Mouse (Mus musculus): ENCODE measurements around the gene Neurl1b. TPM values are rescaled to one million over a fixed set of nuclear protein-coding genes. Genes with fewer than 3 reads are reported as not detected.

Neurl1b gene
- polyA plus RNA-seq, 1 experiment from 2014 or later, result 0.07 TPM

- 51% methylated on average over 7 of the region's 7 CpGs for WGBS (ENCODE audit: insufficient replicate concordance)
- Histone ChIP-seq H3K27ac (ENCODE audit: low read length) (no peak overlapping the region), H3K27me3 (ENCODE audit: control insufficient read depth, insufficient read depth, low read depth, low read length) (no peaks in the 10 kb centered on the region), H3K4me2 (ENCODE audit: low read depth, low read length) (0 out of 2 replicates have a peak overlapping the region, but pooled peaks have one; percentile 12), H3K4me3 (ENCODE audit: low read depth, low read length) (0 out of 2 replicates have a peak overlapping the region, but pooled peaks have one; percentile 4), H3K4me1 (ENCODE audit: control insufficient read depth, low read depth, low read length) (no peaks in the 10 kb centered on the region), H3K36me3 (ENCODE audit: control insufficient read depth, insufficient read depth) (no peaks in the 10 kb centered on the region), H3K9me3 (replicated peaks; ENCODE audit: control insufficient read depth, low read length) (no peaks in the 10 kb centered on the region), H3K9ac (ENCODE audit: low read depth, low read length) (no peak overlapping the region)
- peak; percentile 61 for ATAC-seq (ENCODE audit: low read depth)
These were observed 43.4 kb downstream of the Neurl1b start for GRCm38 (mm10) chr17:26458049-26458448.

- H3K9me3 ChIP-seq (replicated peaks; ENCODE audit: control insufficient read depth, low read length), result no peaks in the 10 kb centered on the region
- no peaks in the 10 kb centered on the region; the same call in 1 of the 2 replicates for H3K4me1 ChIP-seq (ENCODE audit: control insufficient read depth, low read depth, low read length)
- 28% methylated on average over 12 of the region's 12 CpGs for WGBS (ENCODE audit: insufficient replicate concordance)
- H3K27ac ChIP-seq (ENCODE audit: low read length), result no peak overlapping the region
- no peaks in the 10 kb centered on the region for H3K27me3 ChIP-seq (ENCODE audit: control insufficient read depth, insufficient read depth, low read depth, low read length)
- H3K9ac ChIP-seq (ENCODE audit: low read depth, low read length), result no peak overlapping the region
- H3K4me3 ChIP-seq (ENCODE audit: low read depth, low read length), result no peak overlapping the region
- ATAC-seq (ENCODE audit: low read depth), result no peak
- H3K36me3 ChIP-seq (ENCODE audit: control insufficient read depth, insufficient read depth), result no peaks in the 10 kb centered on the region
- H3K4me2 ChIP-seq (ENCODE audit: low read depth, low read length), result no peak overlapping the region
These were observed 48.1 kb downstream of the Neurl1b start for GRCm38 (mm10) chr17:26462634-26463170.

- no peak overlapping the region for H3K27ac ChIP-seq (ENCODE audit: low read length)
- no peak overlapping the region for H3K9ac ChIP-seq (ENCODE audit: low read depth, low read length)
These were observed 48.8 kb downstream of the Neurl1b start for GRCm38 (mm10) chr17:26463432-26463831.

GRCm38 (mm10) chr17:26463984-26464383, 49.4 kb downstream of the Neurl1b start:
- H3K27ac ChIP-seq (ENCODE audit: low read length), result no peak overlapping the region

More at GRCm38 (mm10) chr17:26463432-26463831, 48.8 kb downstream of the Neurl1b start:
- Histone ChIP-seq H3K36me3 (ENCODE audit: control insufficient read depth, insufficient read depth) (no peaks in the 10 kb centered on the region), H3K4me2 (ENCODE audit: low read depth, low read length) (no peak overlapping the region), H3K27me3 (ENCODE audit: control insufficient read depth, insufficient read depth, low read depth, low read length) (no peaks in the 10 kb centered on the region), H3K9me3 (replicated peaks; ENCODE audit: control insufficient read depth, low read length) (no peaks in the 10 kb centered on the region), H3K4me3 (ENCODE audit: low read depth, low read length) (no peak overlapping the region), H3K4me1 (ENCODE audit: control insufficient read depth, low read depth, low read length) (no peaks in the 10 kb centered on the region; the same call in 1 of the 2 replicates)
- ATAC-seq (ENCODE audit: low read depth), result no peak
- WGBS (ENCODE audit: insufficient replicate concordance), result 69% methylated on average over 5 of the region's 5 CpGs

GRCm38 (mm10) chr17:26464481-26464880, 49.9 kb downstream of the Neurl1b start:
- Histone ChIP-seq H3K9me3 (replicated peaks; ENCODE audit: control insufficient read depth, low read length) (no peaks in the 10 kb centered on the region), H3K36me3 (ENCODE audit: control insufficient read depth, insufficient read depth) (no peaks in the 10 kb centered on the region), H3K4me1 (ENCODE audit: control insufficient read depth, low read depth, low read length) (no peaks in the 10 kb centered on the region; the same call in 1 of the 2 replicates), H3K27ac (ENCODE audit: low read length) (peak overlapping the region; percentile 33; the same call in 1 of the 2 replicates), H3K4me3 (ENCODE audit: low read depth, low read length) (no peak overlapping the region), H3K4me2 (ENCODE audit: low read depth, low read length) (no peak overlapping the region), H3K9ac (ENCODE audit: low read depth, low read length) (no peak overlapping the region), H3K27me3 (ENCODE audit: control insufficient read depth, insufficient read depth, low read depth, low read length) (no peaks in the 10 kb centered on the region)
- 66% methylated on average over 9 of the region's 9 CpGs for WGBS (ENCODE audit: insufficient replicate concordance)
- no peak for ATAC-seq (ENCODE audit: low read depth)

More at GRCm38 (mm10) chr17:26463984-26464383, 49.4 kb downstream of the Neurl1b start:
- no peak overlapping the region for H3K9ac ChIP-seq (ENCODE audit: low read depth, low read length)
- no peaks in the 10 kb centered on the region; the same call in 1 of the 2 replicates for H3K4me1 ChIP-seq (ENCODE audit: control insufficient read depth, low read depth, low read length)
- no peak for ATAC-seq (ENCODE audit: low read depth)
- H3K36me3 ChIP-seq (ENCODE audit: control insufficient read depth, insufficient read depth), result no peaks in the 10 kb centered on the region
- H3K27me3 ChIP-seq (ENCODE audit: control insufficient read depth, insufficient read depth, low read depth, low read length), result no peaks in the 10 kb centered on the region
- H3K4me2 ChIP-seq (ENCODE audit: low read depth, low read length), result no peak overlapping the region
- WGBS (ENCODE audit: insufficient replicate concordance), result 36% methylated on average over 4 of the region's 4 CpGs
- H3K4me3 ChIP-seq (ENCODE audit: low read depth, low read length), result no peak overlapping the region
- H3K9me3 ChIP-seq (replicated peaks; ENCODE audit: control insufficient read depth, low read length), result no peaks in the 10 kb centered on the region

- Histone ChIP-seq H3K36me3 (ENCODE audit: control insufficient read depth, insufficient read depth) (no peaks in the 10 kb centered on the region), H3K4me3 (ENCODE audit: low read depth, low read length) (no peak overlapping the region), H3K27ac (ENCODE audit: low read length) (peak overlapping the region; percentile 33; the same call in 1 of the 2 replicates), H3K9ac (ENCODE audit: low read depth, low read length) (no peak overlapping the region), H3K27me3 (ENCODE audit: control insufficient read depth, insufficient read depth, low read depth, low read length) (no peaks in the 10 kb centered on the region), H3K4me2 (ENCODE audit: low read depth, low read length) (no peak overlapping the region), H3K4me1 (ENCODE audit: control insufficient read depth, low read depth, low read length) (no peaks in the 10 kb centered on the region; the same call in 1 of the 2 replicates), H3K9me3 (replicated peaks; ENCODE audit: control insufficient read depth, low read length) (no peaks in the 10 kb centered on the region)
- WGBS (ENCODE audit: insufficient replicate concordance), result 40% methylated on average over 7 of the region's 7 CpGs
- ATAC-seq (ENCODE audit: low read depth), result peak; percentile 68
These were observed 50.3 kb downstream of the Neurl1b start for GRCm38 (mm10) chr17:26464972-26465371.

GRCm38 (mm10) chr17:26466741-26467150, 52.1 kb downstream of the Neurl1b start:
- H3K9ac ChIP-seq (ENCODE audit: low read depth, low read length), result no peak overlapping the region
- H3K36me3 ChIP-seq (ENCODE audit: control insufficient read depth, insufficient read depth), result no peaks in the 10 kb centered on the region
- H3K4me2 ChIP-seq (ENCODE audit: low read depth, low read length), result no peak overlapping the region
- H3K27ac ChIP-seq (ENCODE audit: low read length), result no peak overlapping the region
- no peak overlapping the region for H3K4me3 ChIP-seq (ENCODE audit: low read depth, low read length)
- H3K9me3 ChIP-seq (replicated peaks; ENCODE audit: control insufficient read depth, low read length), result no peaks in the 10 kb centered on the region
- no peak; the same call in 1 of the 2 replicates for ATAC-seq (ENCODE audit: low read depth)
- H3K4me1 ChIP-seq (ENCODE audit: control insufficient read depth, low read depth, low read length), result no peaks in the 10 kb centered on the region; the same call in 1 of the 2 replicates
- H3K27me3 ChIP-seq (ENCODE audit: control insufficient read depth, insufficient read depth, low read depth, low read length), result no peaks in the 10 kb centered on the region
- WGBS (ENCODE audit: insufficient replicate concordance), result 17% methylated on average over 4 of the region's 4 CpGs

GRCm38 (mm10) chr17:26467619-26468018, 53.0 kb downstream of the Neurl1b start:
- H3K27me3 ChIP-seq (ENCODE audit: control insufficient read depth, insufficient read depth, low read depth, low read length), result no peaks in the 10 kb centered on the region
- H3K27ac ChIP-seq (ENCODE audit: low read length), result no peak overlapping the region
- no peak overlapping the region for H3K9ac ChIP-seq (ENCODE audit: low read depth, low read length)
- no peaks in the 10 kb centered on the region for H3K9me3 ChIP-seq (replicated peaks; ENCODE audit: control insufficient read depth, low read length)
- no peak overlapping the region for H3K4me2 ChIP-seq (ENCODE audit: low read depth, low read length)
- H3K36me3 ChIP-seq (ENCODE audit: control insufficient read depth, insufficient read depth), result no peaks in the 10 kb centered on the region
- no peak overlapping the region for H3K4me3 ChIP-seq (ENCODE audit: low read depth, low read length)
- ATAC-seq (ENCODE audit: low read depth), result no peak
- no peaks in the 10 kb centered on the region; the same call in 1 of the 2 replicates for H3K4me1 ChIP-seq (ENCODE audit: control insufficient read depth, low read depth, low read length)
- WGBS (ENCODE audit: insufficient replicate concordance), result 55% methylated on average over 4 of the region's 4 CpGs

GRCm38 (mm10) chr17:26468102-26468894, 53.7 kb downstream of the Neurl1b start:
- Histone ChIP-seq H3K9ac (ENCODE audit: low read depth, low read length) (no peak overlapping the region), H3K4me3 (ENCODE audit: low read depth, low read length) (no peak overlapping the region), H3K27ac (ENCODE audit: low read length) (no peak overlapping the region), H3K4me2 (ENCODE audit: low read depth, low read length) (no peak overlapping the region), H3K9me3 (replicated peaks; ENCODE audit: control insufficient read depth, low read length) (no peaks in the 10 kb centered on the region), H3K27me3 (ENCODE audit: control insufficient read depth, insufficient read depth, low read depth, low read length) (no peaks in the 10 kb centered on the region), H3K4me1 (ENCODE audit: control insufficient read depth, low read depth, low read length) (no peaks in the 10 kb centered on the region; the same call in 1 of the 2 replicates), H3K36me3 (ENCODE audit: control insufficient read depth, insufficient read depth) (no peaks in the 10 kb centered on the region)
- 62% methylated on average over 13 of the region's 13 CpGs for WGBS (ENCODE audit: insufficient replicate concordance)
- ATAC-seq (ENCODE audit: low read depth), result no peak
